Mouse (Mus musculus): ENCODE data around the gene Ube2q1. TPM values are rescaled to one million over a fixed set of nuclear protein-coding genes. Genes with fewer than 3 reads are reported as not detected.

Gene Ube2q1
- polyA plus RNA-seq (2012; rRNA removed) = 23.8 and 26.5 TPM in 2 replicates

DNA sequence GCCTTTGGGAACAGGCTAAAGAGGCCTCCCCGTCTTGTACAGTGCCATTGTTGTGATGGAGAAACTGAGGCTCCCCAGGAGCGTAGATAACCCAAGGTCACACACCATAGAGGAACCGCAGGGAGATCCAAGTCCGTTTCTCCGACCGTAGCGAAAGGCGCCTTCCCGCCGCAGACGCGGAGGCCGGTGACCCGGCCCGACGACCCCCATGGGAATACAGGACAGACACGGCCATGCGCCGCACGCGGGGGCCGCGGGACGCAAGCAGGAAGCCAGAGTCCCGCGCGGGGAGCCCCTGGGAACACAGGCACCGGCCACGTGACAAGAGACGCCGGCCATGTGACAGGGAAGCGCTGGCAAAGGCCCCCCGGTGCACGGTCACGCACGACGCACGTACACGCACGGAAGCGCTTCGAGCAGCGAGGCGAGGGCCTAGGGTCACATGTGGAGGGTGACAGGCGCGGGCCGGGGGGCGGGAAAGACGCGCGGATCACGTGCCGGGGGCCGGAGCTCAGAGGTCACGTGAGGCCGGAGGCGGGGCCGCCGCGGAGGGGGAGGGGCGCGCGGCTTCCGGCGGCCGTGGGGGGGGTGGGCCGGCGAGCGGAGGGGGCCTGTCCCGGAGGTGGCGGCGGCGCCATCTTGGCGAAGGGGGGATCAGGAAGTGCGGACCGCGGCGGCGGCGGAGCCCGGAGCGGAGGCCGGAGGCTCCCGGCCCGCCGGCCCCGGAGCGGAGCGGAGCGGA lies at the start of gene Ube2q1:
TSS of gene Ube2q1 (plus strand) at position 649 of the 742 bp plus-strand sequence.
- DNase-seq (ENCODE audit: low read depth in 1 of 2, low spot score in 2 of 2) = peak; percentile 92 to 95
- no peaks in the 10 kb centered on the region for H3K27me3 ChIP-seq (ENCODE audit: control insufficient read depth, insufficient read depth, low read length)
- H3K36me3 ChIP-seq (ENCODE audit: control insufficient read depth, insufficient read depth, low read length) = peaks cover 18% of the 10 kb centered on the region
- H3K4me3 ChIP-seq (ENCODE audit: extremely low read depth, insufficient read depth, insufficient read length) = peak within 1 kb of the TSS; percentile 74
- no peak for TF ChIP-seq CTCF (IDR thresholded peaks at IDR 0.05; ENCODE audit: extremely low read depth, insufficient read depth, insufficient read length, insufficient replicate concordance)
- TF ChIP-seq POLR2A (IDR thresholded peaks at IDR 0.05; ENCODE audit: low read depth, low read length) = peak; percentile 58
- peaks cover 10% of the 10 kb centered on the region; the same call in 1 of the 2 replicates for H3K4me1 ChIP-seq (ENCODE audit: control insufficient read depth, insufficient read depth, insufficient read length)
- WGBS = 1% methylated on average over 86 of the region's 90 CpGs
- H3K27ac ChIP-seq (ENCODE audit: insufficient read depth, low read length) = peak within 1 kb of the TSS; percentile 84

DNA sequence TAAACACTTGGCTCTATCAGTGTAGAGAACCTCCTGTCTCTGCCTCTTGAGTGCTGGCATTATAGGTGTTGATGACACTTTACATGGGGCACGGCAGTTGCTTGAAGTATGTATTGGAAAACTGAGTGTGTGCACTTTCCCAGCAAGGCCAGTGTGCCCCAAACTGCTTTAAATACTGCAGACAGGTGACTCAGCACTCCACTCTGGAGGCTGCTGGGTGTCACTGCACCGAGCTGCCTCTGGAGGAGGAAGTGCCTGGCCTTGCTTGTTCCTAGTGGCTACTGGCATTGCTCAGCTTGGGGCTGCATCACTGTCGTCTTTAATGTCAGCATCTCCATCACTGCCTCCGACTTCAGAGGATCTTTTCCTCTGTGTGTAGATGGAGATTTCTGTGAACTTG lies 46.4 kb upstream of the Ube2q1 start:
- peak; percentile 41 to 68 for DNase-seq (ENCODE audit: low read depth in 1 of 2, low spot score in 2 of 2)
- H3K4me1 ChIP-seq (ENCODE audit: control insufficient read depth, insufficient read depth, insufficient read length) = peaks cover 10% of the 10 kb centered on the region; the same call in 1 of the 2 replicates
- no peaks in the 10 kb centered on the region for H3K36me3 ChIP-seq (ENCODE audit: control insufficient read depth, insufficient read depth, low read length)
- WGBS = 3% methylated on average over 4 of the region's 4 CpGs
- H3K27me3 ChIP-seq (ENCODE audit: control insufficient read depth, insufficient read depth, low read length) = no peaks in the 10 kb centered on the region
- H3K4me3 ChIP-seq (ENCODE audit: extremely low read depth, insufficient read depth, insufficient read length) = no peak overlapping the region
- no peak for TF ChIP-seq POLR2A (IDR thresholded peaks at IDR 0.05; ENCODE audit: low read depth, low read length)
- TF ChIP-seq CTCF (IDR thresholded peaks at IDR 0.05; ENCODE audit: extremely low read depth, insufficient read depth, insufficient read length, insufficient replicate concordance) = peak; percentile 72; the same call in 1 of the 2 replicates
- no peak overlapping the region for H3K27ac ChIP-seq (ENCODE audit: insufficient read depth, low read length)

DNA sequence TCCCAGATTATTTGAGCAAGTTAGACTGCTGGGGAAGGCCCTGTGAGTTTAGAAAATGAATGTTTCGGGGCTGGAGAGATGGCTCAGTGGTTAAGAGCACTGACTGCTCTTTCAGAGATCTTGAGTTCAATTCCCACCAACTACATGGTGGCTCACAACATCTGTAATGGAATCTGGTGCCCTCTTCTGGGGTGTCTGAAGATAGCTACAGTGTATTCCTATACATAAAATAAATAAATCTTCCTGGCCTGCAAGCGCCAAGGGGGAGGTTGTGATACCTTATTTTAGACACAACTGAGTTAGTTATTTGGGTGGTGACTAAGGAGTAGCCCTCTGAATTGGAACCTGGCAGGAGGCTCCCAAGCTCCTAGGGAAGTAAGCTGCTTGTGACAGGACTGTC lies 44.6 kb upstream of the Ube2q1 start:
- H3K4me1 ChIP-seq (ENCODE audit: control insufficient read depth, insufficient read depth, insufficient read length) = peaks cover 15% of the 10 kb centered on the region; the same call in 1 of the 2 replicates
- WGBS = 76% methylated on average over 2 of the region's 2 CpGs

DNA sequence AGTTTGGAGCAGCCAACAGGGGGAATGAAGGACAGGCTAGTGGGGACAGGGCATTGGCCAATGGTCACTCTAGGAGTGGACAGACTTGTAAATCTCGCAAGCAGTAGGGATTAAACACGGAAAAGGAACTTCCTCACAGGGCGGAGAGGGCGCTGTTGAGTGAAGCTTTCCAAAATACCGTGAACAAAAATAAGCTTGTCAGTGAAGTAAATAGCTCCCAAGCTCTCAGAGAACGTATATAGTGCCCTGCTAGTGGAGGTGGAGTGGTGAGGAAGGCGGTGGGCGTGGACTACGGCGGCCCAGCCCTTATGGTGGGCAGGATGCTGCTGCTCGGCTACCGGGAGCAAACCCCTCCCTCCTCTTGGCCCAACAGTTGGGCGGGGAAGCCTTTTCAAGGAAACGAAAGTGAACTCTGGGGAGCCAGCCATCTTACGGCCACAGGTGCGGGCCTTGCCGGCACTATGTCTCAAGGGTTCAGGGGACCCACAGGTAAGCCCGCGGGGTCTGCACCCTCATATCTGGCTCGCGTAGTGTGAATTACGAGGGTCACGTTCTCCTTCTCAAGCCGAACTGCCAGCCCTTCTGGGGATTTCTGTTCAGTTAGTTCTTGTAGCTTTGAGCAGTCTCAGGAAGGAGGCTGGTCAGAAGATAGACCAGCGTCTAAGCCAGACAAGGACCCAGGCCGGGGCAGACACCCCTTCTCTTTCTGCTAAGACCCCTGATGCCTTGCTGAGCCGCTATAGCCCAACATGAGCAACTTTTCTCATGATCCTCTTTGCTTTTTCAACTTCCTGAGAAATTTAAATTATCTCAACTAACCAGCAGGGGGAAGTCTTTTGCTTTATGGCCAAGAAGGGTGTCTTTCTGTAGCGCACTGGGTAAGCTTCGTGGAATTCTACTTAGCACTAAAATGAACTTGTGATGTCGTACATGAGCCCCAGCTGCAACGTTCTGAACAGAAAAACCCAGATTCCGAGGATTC lies 42.8 kb upstream of the Ube2q1 start:
- peaks cover 15% of the 10 kb centered on the region; the same call in 1 of the 2 replicates for H3K4me1 ChIP-seq (ENCODE audit: control insufficient read depth, insufficient read depth, insufficient read length)
- H3K27me3 ChIP-seq (ENCODE audit: control insufficient read depth, insufficient read depth, low read length) = no peaks in the 10 kb centered on the region
- peak overlapping the region; percentile 91 for H3K27ac ChIP-seq (ENCODE audit: insufficient read depth, low read length)
- WGBS = under 1% methylated on average over 32 of the region's 32 CpGs
- TF ChIP-seq CTCF (IDR thresholded peaks at IDR 0.05; ENCODE audit: extremely low read depth, insufficient read depth, insufficient read length, insufficient replicate concordance) (no peak), POLR2A (IDR thresholded peaks at IDR 0.05; ENCODE audit: low read depth, low read length) (peak; percentile 80; the same call in 1 of the 2 replicates)
- H3K36me3 ChIP-seq (ENCODE audit: control insufficient read depth, insufficient read depth, low read length) = peaks cover 6% of the 10 kb centered on the region; the same call in 1 of the 2 replicates
- H3K4me3 ChIP-seq (ENCODE audit: extremely low read depth, insufficient read depth, insufficient read length) = peak overlapping the region; percentile 78
- DNase-seq (ENCODE audit: low read depth in 1 of 2, low spot score in 2 of 2) = peak; percentile 92

More for the DNA sequence above, 44.6 kb upstream of the Ube2q1 start:
- DNase-seq (ENCODE audit: low read depth in 1 of 2, low spot score in 2 of 2) = no peak
- no peak for TF ChIP-seq POLR2A (IDR thresholded peaks at IDR 0.05; ENCODE audit: low read depth, low read length)
- no peak for TF ChIP-seq CTCF (IDR thresholded peaks at IDR 0.05; ENCODE audit: extremely low read depth, insufficient read depth, insufficient read length, insufficient replicate concordance)
- Histone ChIP-seq H3K27ac (ENCODE audit: insufficient read depth, low read length) (no peak overlapping the region), H3K4me3 (ENCODE audit: extremely low read depth, insufficient read depth, insufficient read length) (no peak overlapping the region), H3K27me3 (ENCODE audit: control insufficient read depth, insufficient read depth, low read length) (no peaks in the 10 kb centered on the region), H3K36me3 (ENCODE audit: control insufficient read depth, insufficient read depth, low read length) (peaks cover 3% of the 10 kb centered on the region; the same call in 1 of the 2 replicates)

DNA sequence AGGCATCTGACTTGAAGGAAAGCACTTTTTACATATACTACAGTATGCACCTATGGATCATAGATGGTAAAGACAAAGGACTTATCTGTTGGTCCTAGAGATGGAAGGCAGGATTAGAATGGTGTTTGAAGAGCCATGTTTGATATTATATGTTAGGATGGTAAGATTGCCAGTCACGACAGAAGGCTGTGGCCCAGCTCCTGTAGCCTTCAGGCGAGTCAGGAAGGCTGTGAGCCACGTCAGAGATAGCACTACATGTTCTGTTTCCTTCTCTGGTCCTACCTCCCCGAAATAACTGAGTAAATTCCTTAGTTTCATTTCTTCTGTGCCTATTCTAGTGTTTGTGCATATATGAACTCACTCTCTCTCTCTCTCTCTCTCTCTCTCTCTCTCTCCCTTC lies 41.3 kb upstream of the Ube2q1 start:
- Histone ChIP-seq H3K4me3 (ENCODE audit: extremely low read depth, insufficient read depth, insufficient read length) (no peak overlapping the region), H3K27me3 (ENCODE audit: control insufficient read depth, insufficient read depth, low read length) (no peaks in the 10 kb centered on the region), H3K4me1 (ENCODE audit: control insufficient read depth, insufficient read depth, insufficient read length) (peaks cover 15% of the 10 kb centered on the region; the same call in 1 of the 2 replicates), H3K36me3 (ENCODE audit: control insufficient read depth, insufficient read depth, low read length) (peaks cover 18% of the 10 kb centered on the region), H3K27ac (ENCODE audit: insufficient read depth, low read length) (no peak overlapping the region)
- 38% methylated on average over 4 of the region's 4 CpGs for WGBS
- no peak for DNase-seq (ENCODE audit: low read depth in 1 of 2, low spot score in 2 of 2)
- TF ChIP-seq CTCF (IDR thresholded peaks at IDR 0.05; ENCODE audit: extremely low read depth, insufficient read depth, insufficient read length, insufficient replicate concordance) (no peak), POLR2A (IDR thresholded peaks at IDR 0.05; ENCODE audit: low read depth, low read length) (no peak)

DNA sequence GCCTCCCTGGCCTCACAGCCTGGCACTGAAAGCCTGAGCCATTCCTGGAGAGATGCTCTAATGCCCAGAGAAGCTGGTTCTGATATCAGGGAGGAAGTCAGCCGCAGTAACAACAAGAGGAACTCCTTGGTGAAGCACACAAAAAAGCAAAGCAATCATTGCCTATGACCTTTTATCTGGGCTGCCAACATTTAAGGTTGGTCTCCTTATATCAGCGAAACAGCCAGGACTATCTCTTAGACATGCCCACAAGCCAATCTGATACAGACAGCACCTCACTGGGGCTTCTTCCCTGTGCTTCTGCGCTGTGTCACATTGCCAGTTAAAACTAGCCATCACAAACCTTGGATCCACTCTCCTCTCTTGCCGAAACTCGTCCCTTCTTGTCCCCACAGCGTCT lies 34.9 kb upstream of the Ube2q1 start:
- no peak for TF ChIP-seq CTCF (IDR thresholded peaks at IDR 0.05; ENCODE audit: extremely low read depth, insufficient read depth, insufficient read length, insufficient replicate concordance)
- no peak for TF ChIP-seq POLR2A (IDR thresholded peaks at IDR 0.05; ENCODE audit: low read depth, low read length)
- no peak overlapping the region for H3K27ac ChIP-seq (ENCODE audit: insufficient read depth, low read length)
- H3K4me3 ChIP-seq (ENCODE audit: extremely low read depth, insufficient read depth, insufficient read length) = no peak overlapping the region
- H3K27me3 ChIP-seq (ENCODE audit: control insufficient read depth, insufficient read depth, low read length) = no peaks in the 10 kb centered on the region
- no peak for DNase-seq (ENCODE audit: low read depth in 1 of 2, low spot score in 2 of 2)
- no peaks in the 10 kb centered on the region for H3K4me1 ChIP-seq (ENCODE audit: control insufficient read depth, insufficient read depth, insufficient read length)
- peaks cover 69% of the 10 kb centered on the region for H3K36me3 ChIP-seq (ENCODE audit: control insufficient read depth, insufficient read depth, low read length)
- 97% methylated on average over 6 of the region's 6 CpGs for WGBS
